Mouse (Mus musculus): ENCODE measurements at regions not wholly inside any gene's neighbourhood (a gene's known extent, or its start where the extent isn't known, plus 50 kb on each side); places are given as distances from the start of the nearest gene placed in this dataset.

GRCm38 (mm10) chr7:121571292-121571691 is 135.8 kb downstream of the Usp31 start:
- ATAC-seq (ENCODE audit: insufficient read depth, low read depth) (no peak), DNase-seq (ENCODE audit: low spot score) (no peak)
- H3K36me3 ChIP-seq (replicated peaks; ENCODE audit: control insufficient read depth, insufficient read depth, low read length) = no peaks in the 10 kb centered on the region
- H3K9me3 ChIP-seq (replicated peaks; ENCODE audit: control insufficient read depth, low read length) = no peaks in the 10 kb centered on the region
- 76% methylated on average over 4 of the region's 4 CpGs for whole genome bisulfite sequencing
- no peaks in the 10 kb centered on the region for H3K4me1 ChIP-seq (ENCODE audit: control insufficient read depth, insufficient read depth)
- no peak overlapping the region for H3K4me2 ChIP-seq (ENCODE audit: low read depth, low read length)
- TF ChIP-seq EP300 (IDR thresholded peaks at IDR 0.05; ENCODE audit: low read depth) (no peak), CTCF (IDR thresholded peaks at IDR 0.05; ENCODE audit: low read depth) (no peak)
- no peak overlapping the region for H3K27ac ChIP-seq (ENCODE audit: low read depth)
- no peaks in the 10 kb centered on the region for H3K27me3 ChIP-seq (ENCODE audit: control insufficient read depth, insufficient read depth, low read length)
- H3K4me3 ChIP-seq (ENCODE audit: low read depth, low read length) = no peak overlapping the region
- no peak overlapping the region for H3K9ac ChIP-seq (replicated peaks; ENCODE audit: low read depth, low read length)

- no peaks in the 10 kb centered on the region for H3K9me3 ChIP-seq (replicated peaks; ENCODE audit: control insufficient read depth, low read length)
- H3K4me3 ChIP-seq (ENCODE audit: low read depth, low read length) = no peak overlapping the region
- WGBS = 74% methylated on average over 7 of the region's 7 CpGs
- ATAC-seq (ENCODE audit: insufficient read depth, low read depth) (no peak), DNase-seq (ENCODE audit: low spot score) (no peak)
- TF ChIP-seq EP300 (IDR thresholded peaks at IDR 0.05; ENCODE audit: low read depth) (no peak), CTCF (IDR thresholded peaks at IDR 0.05; ENCODE audit: low read depth) (no peak)
- no peaks in the 10 kb centered on the region for H3K27me3 ChIP-seq (ENCODE audit: control insufficient read depth, insufficient read depth, low read length)
- H3K4me2 ChIP-seq (ENCODE audit: low read depth, low read length) = no peak overlapping the region
- H3K4me1 ChIP-seq (ENCODE audit: control insufficient read depth, insufficient read depth) = no peaks in the 10 kb centered on the region
- no peak overlapping the region for H3K27ac ChIP-seq (ENCODE audit: low read depth)
- H3K36me3 ChIP-seq (replicated peaks; ENCODE audit: control insufficient read depth, insufficient read depth, low read length) = no peaks in the 10 kb centered on the region
- H3K9ac ChIP-seq (replicated peaks; ENCODE audit: low read depth, low read length) = no peak overlapping the region
Observed at GRCm38 (mm10) chr7:121569248-121569647, 137.8 kb downstream of the Usp31 start.

- ATAC-seq (ENCODE audit: insufficient read depth, low read depth) = no peak
- no peak for DNase-seq (ENCODE audit: low spot score)
- H3K4me2 ChIP-seq (ENCODE audit: low read depth, low read length) = no peak overlapping the region
- H3K9me3 ChIP-seq (replicated peaks; ENCODE audit: control insufficient read depth, low read length) = no peaks in the 10 kb centered on the region
- H3K4me1 ChIP-seq (ENCODE audit: control insufficient read depth, insufficient read depth) = no peaks in the 10 kb centered on the region
- H3K36me3 ChIP-seq (replicated peaks; ENCODE audit: control insufficient read depth, insufficient read depth, low read length) = no peaks in the 10 kb centered on the region
- no peaks in the 10 kb centered on the region for H3K27me3 ChIP-seq (ENCODE audit: control insufficient read depth, insufficient read depth, low read length)
- TF ChIP-seq EP300 (IDR thresholded peaks at IDR 0.05; ENCODE audit: low read depth) (no peak), CTCF (IDR thresholded peaks at IDR 0.05; ENCODE audit: low read depth) (no peak)
- no peak overlapping the region for H3K27ac ChIP-seq (ENCODE audit: low read depth)
- H3K9ac ChIP-seq (replicated peaks; ENCODE audit: low read depth, low read length) = no peak overlapping the region
- H3K4me3 ChIP-seq (ENCODE audit: low read depth, low read length) = no peak overlapping the region
- 28% methylated on average over 2 of the region's 2 CpGs for WGBS
Observed at GRCm38 (mm10) chr7:121568064-121568463, 139.0 kb downstream of the Usp31 start.

- Histone ChIP-seq H3K27me3 (ENCODE audit: control insufficient read depth, insufficient read depth, low read length) (no peaks in the 10 kb centered on the region), H3K9me3 (replicated peaks; ENCODE audit: control insufficient read depth, low read length) (no peaks in the 10 kb centered on the region), H3K4me2 (ENCODE audit: low read depth, low read length) (no peak overlapping the region), H3K4me1 (ENCODE audit: control insufficient read depth, insufficient read depth) (no peaks in the 10 kb centered on the region), H3K9ac (replicated peaks; ENCODE audit: low read depth, low read length) (no peak overlapping the region), H3K4me3 (ENCODE audit: low read depth, low read length) (no peak overlapping the region), H3K27ac (ENCODE audit: low read depth) (no peak overlapping the region), H3K36me3 (replicated peaks; ENCODE audit: control insufficient read depth, insufficient read depth, low read length) (no peaks in the 10 kb centered on the region)
- 22% methylated on average over 5 of the region's 5 CpGs for WGBS
- TF ChIP-seq CTCF (IDR thresholded peaks at IDR 0.05; ENCODE audit: low read depth) (peak; percentile 71), EP300 (IDR thresholded peaks at IDR 0.05; ENCODE audit: low read depth) (no peak)
- peak; percentile 46 for DNase-seq (ENCODE audit: low spot score)
- no peak for ATAC-seq (ENCODE audit: insufficient read depth, low read depth)
Observed at GRCm38 (mm10) chr7:121563526-121563925, 143.5 kb downstream of the Usp31 start.

GRCm38 (mm10) chr7:121555420-121555819 is 151.6 kb downstream of the Usp31 start:
- 41% methylated on average over 4 of the region's 4 CpGs for WGBS

More at GRCm38 (mm10) chr7:121555420-121555819, 151.6 kb downstream of the Usp31 start:
- H3K27me3 ChIP-seq (ENCODE audit: control insufficient read depth, insufficient read depth, low read length) = no peaks in the 10 kb centered on the region
- TF ChIP-seq EP300 (IDR thresholded peaks at IDR 0.05; ENCODE audit: low read depth) (no peak), CTCF (IDR thresholded peaks at IDR 0.05; ENCODE audit: low read depth) (no peak)
- no peak for ATAC-seq (ENCODE audit: insufficient read depth, low read depth)
- no peaks in the 10 kb centered on the region for H3K36me3 ChIP-seq (replicated peaks; ENCODE audit: control insufficient read depth, insufficient read depth, low read length)
- H3K9me3 ChIP-seq (replicated peaks; ENCODE audit: control insufficient read depth, low read length) = no peaks in the 10 kb centered on the region
- H3K4me3 ChIP-seq (ENCODE audit: low read depth, low read length) = no peak overlapping the region
- no peaks in the 10 kb centered on the region for H3K4me1 ChIP-seq (ENCODE audit: control insufficient read depth, insufficient read depth)
- no peak overlapping the region for H3K4me2 ChIP-seq (ENCODE audit: low read depth, low read length)
- H3K9ac ChIP-seq (replicated peaks; ENCODE audit: low read depth, low read length) = no peak overlapping the region
- DNase-seq (ENCODE audit: low spot score) = no peak
- no peak overlapping the region for H3K27ac ChIP-seq (ENCODE audit: low read depth)

All from heart, postnatal 0 days (tissue).